Mouse (Mus musculus) liver, adult 2 months (tissue): ENCODE data around the gene Slc35e2.

ENCODE experiments used
- CTCF ChIP-seq: fragments of 200-500 bp; IDR thresholded peaks from 2 replicates; pipeline ENCODE4 v1.5.1; 2011; ENCODE audit warnings: low read depth, low read length, control low read depth
- POLR2A ChIP-seq: fragments of 200-500 bp; IDR thresholded peaks from 2 replicates; pipeline ENCODE4 v1.6.1; 2011; ENCODE audit warnings: low read length, control low read depth; ENCODE audit not compliant: insufficient read depth; ENCODE audit errors: extremely low read depth

DNA sequence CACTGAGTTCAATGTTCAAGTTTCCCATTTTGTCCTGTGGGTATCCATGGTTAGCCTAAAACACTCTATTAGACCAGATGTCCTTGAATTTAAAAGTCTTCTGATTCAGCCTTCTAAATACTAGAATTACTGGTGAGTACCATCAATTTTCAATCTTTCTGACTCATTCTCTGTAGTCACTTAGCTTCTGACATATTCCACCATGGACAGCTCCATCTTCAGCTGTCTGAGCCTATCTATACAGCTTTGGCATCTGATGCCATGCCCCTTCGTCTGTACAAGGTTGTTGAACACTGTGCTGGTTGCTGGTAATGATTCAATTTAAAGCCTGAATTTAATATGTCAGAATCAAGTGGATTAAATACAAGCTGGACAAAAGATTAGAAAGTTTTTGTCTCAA is 45.8 kb upstream of the Slc35e2 start:
- TF ChIP-seq CTCF (no peak), POLR2A (no peak)
